Mouse (Mus musculus): ENCODE data around the gene Padi6. TPM values are rescaled to one million over a fixed set of nuclear protein-coding genes. Genes with fewer than 3 reads are reported as not detected.

Padi6 gene
- polyA plus RNA-seq, 1 experiment from 2014 or later, result not detected

GRCm38 (mm10) chr4:140741401-140741800 lies 1.0 kb downstream of the Padi6 start:
- no peaks in the 10 kb centered on the region for H3K27me3 ChIP-seq (replicated peaks; ENCODE audit: control insufficient read depth, insufficient read depth, low read length)
- no peak overlapping the region for H3K4me3 ChIP-seq (ENCODE audit: low read depth, low read length)
- H3K36me3 ChIP-seq (ENCODE audit: control insufficient read depth, insufficient read depth, low read length), result no peaks in the 10 kb centered on the region
- H3K9me3 ChIP-seq (replicated peaks; ENCODE audit: control insufficient read depth, low read length), result no peaks in the 10 kb centered on the region
- WGBS, result 83% methylated on average over 6 of the region's 6 CpGs
- H3K4me2 ChIP-seq (ENCODE audit: low read length), result no peak overlapping the region
- no peaks in the 10 kb centered on the region for H3K4me1 ChIP-seq (ENCODE audit: control insufficient read depth, insufficient read depth, low read length)
- no peak for DNase-seq (ENCODE audit: low spot score)
- H3K27ac ChIP-seq (ENCODE audit: low read depth, low read length), result no peak overlapping the region
- no peak overlapping the region for H3K9ac ChIP-seq (ENCODE audit: low read length)
- no peak for ATAC-seq

DNA sequence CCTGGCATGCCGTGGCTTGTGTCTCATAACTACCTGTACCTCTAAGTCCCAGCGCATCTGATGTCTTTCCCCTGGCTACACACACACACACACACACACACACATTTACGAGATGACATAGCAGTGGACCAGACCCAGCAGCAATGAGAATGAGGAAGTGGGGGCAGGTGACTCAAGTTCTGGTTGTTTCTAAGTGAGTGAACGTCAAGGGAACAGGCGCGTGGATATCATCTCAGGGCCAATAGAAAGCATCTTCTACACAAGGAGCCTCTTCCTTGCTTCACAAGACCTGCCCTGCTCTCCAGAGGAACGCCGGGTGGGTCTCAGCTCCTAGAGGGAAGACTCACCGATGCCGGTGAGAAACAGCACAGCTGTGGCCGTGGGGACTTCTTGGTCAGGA lies 1.8 kb downstream of the Padi6 start:
- Histone ChIP-seq H3K27ac (ENCODE audit: low read depth, low read length) (no peak overlapping the region), H3K4me2 (ENCODE audit: low read length) (no peak overlapping the region)

DNA sequence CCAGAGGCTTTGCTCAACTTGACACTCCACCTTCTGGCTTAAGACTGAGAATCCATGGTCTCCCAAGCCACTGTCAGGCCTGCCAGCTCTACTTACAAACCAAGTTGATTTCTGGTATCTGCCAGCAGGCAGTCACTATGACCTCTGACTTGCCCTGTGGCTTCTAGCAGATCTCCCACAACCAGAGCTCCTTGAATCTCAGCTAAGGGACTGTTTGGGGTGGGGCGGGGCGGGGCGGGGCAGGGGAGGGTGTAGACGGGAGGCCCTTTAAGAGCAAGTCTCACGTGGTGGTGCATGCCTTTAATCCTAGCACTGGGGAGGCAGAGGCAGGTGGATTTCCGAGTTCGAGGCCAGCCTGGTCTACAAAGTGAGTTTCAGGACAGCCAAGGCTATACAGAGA lies 9.6 kb downstream of the Padi6 start:
- Histone ChIP-seq H3K9ac (ENCODE audit: low read length) (no peak overlapping the region), H3K36me3 (ENCODE audit: control insufficient read depth, insufficient read depth, low read length) (no peaks in the 10 kb centered on the region), H3K4me1 (ENCODE audit: control insufficient read depth, insufficient read depth, low read length) (no peaks in the 10 kb centered on the region), H3K9me3 (replicated peaks; ENCODE audit: control insufficient read depth, low read length) (no peaks in the 10 kb centered on the region), H3K27me3 (replicated peaks; ENCODE audit: control insufficient read depth, insufficient read depth, low read length) (no peaks in the 10 kb centered on the region), H3K4me2 (ENCODE audit: low read length) (no peak overlapping the region), H3K4me3 (ENCODE audit: low read depth, low read length) (no peak overlapping the region), H3K27ac (ENCODE audit: low read depth, low read length) (no peak overlapping the region)
- DNase-seq (ENCODE audit: low spot score) (no peak), ATAC-seq (no peak)
- 76% methylated on average over 7 of the region's 7 CpGs for WGBS

More for the DNA sequence above, 1.8 kb downstream of the Padi6 start:
- DNase-seq (ENCODE audit: low spot score) (no peak), ATAC-seq (no peak)
- Histone ChIP-seq H3K9ac (ENCODE audit: low read length) (no peak overlapping the region), H3K4me1 (ENCODE audit: control insufficient read depth, insufficient read depth, low read length) (no peaks in the 10 kb centered on the region), H3K9me3 (replicated peaks; ENCODE audit: control insufficient read depth, low read length) (no peaks in the 10 kb centered on the region), H3K27me3 (replicated peaks; ENCODE audit: control insufficient read depth, insufficient read depth, low read length) (no peaks in the 10 kb centered on the region), H3K36me3 (ENCODE audit: control insufficient read depth, insufficient read depth, low read length) (no peaks in the 10 kb centered on the region), H3K4me3 (ENCODE audit: low read depth, low read length) (no peak overlapping the region)
- WGBS, result 92% methylated on average over 11 of the region's 11 CpGs

- Histone ChIP-seq H3K9me3 (replicated peaks; ENCODE audit: control insufficient read depth, low read length) (no peaks in the 10 kb centered on the region), H3K4me1 (ENCODE audit: control insufficient read depth, insufficient read depth, low read length) (no peaks in the 10 kb centered on the region), H3K27me3 (replicated peaks; ENCODE audit: control insufficient read depth, insufficient read depth, low read length) (no peaks in the 10 kb centered on the region), H3K36me3 (ENCODE audit: control insufficient read depth, insufficient read depth, low read length) (0 out of 2 replicates have a peak, but pooled peaks cover 3% of the 10 kb centered on the region), H3K27ac (ENCODE audit: low read depth, low read length) (no peak overlapping the region), H3K4me3 (ENCODE audit: low read depth, low read length) (no peak overlapping the region), H3K9ac (ENCODE audit: low read length) (no peak overlapping the region), H3K4me2 (ENCODE audit: low read length) (no peak overlapping the region)
- ATAC-seq, result no peak
- WGBS, result 76% methylated on average over 4 of the region's 4 CpGs
- DNase-seq (ENCODE audit: low spot score), result no peak
Measured at GRCm38 (mm10) chr4:140731654-140732053, 10.8 kb downstream of the Padi6 start.

GRCm38 (mm10) chr4:140726907-140727306 lies 15.5 kb downstream of the Padi6 start:
- WGBS, result 86% methylated on average over 12 of the region's 12 CpGs
- DNase-seq (ENCODE audit: low spot score) (no peak), ATAC-seq (no peak)
- no peak overlapping the region for H3K4me3 ChIP-seq (ENCODE audit: low read depth, low read length)
- peaks cover 27% of the 10 kb centered on the region for H3K36me3 ChIP-seq (ENCODE audit: control insufficient read depth, insufficient read depth, low read length)
- H3K4me1 ChIP-seq (ENCODE audit: control insufficient read depth, insufficient read depth, low read length), result no peaks in the 10 kb centered on the region
- H3K9ac ChIP-seq (ENCODE audit: low read length), result no peak overlapping the region
- no peak overlapping the region for H3K27ac ChIP-seq (ENCODE audit: low read depth, low read length)
- no peak overlapping the region for H3K4me2 ChIP-seq (ENCODE audit: low read length)
- H3K9me3 ChIP-seq (replicated peaks; ENCODE audit: control insufficient read depth, low read length), result no peaks in the 10 kb centered on the region
- H3K27me3 ChIP-seq (replicated peaks; ENCODE audit: control insufficient read depth, insufficient read depth, low read length), result no peaks in the 10 kb centered on the region

DNA sequence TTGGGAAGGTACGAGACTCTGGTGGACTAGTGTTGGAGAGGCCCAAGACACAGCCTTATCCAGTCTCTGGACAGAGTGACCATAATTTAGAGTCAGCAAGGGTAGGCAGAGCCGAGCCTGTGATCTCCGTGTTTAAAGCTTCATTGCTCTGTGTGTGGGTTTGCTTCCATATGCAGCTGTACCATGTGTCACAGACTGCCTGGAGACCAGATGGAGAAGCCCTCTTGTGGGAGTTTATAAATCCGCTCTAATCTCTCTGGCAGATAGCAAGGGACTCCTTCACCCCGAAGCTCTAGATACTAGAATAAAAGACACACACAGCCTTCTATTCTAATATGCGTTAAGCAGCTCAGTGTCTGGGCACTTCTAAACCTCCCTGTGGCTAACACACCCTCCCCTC lies 17.7 kb downstream of the Padi6 start:
- no peaks in the 10 kb centered on the region for H3K27me3 ChIP-seq (replicated peaks; ENCODE audit: control insufficient read depth, insufficient read depth, low read length)
- peak; percentile 55 for DNase-seq (ENCODE audit: low spot score)
- ATAC-seq, result peak; percentile 30; the same call in 1 of the 2 replicates
- H3K4me1 ChIP-seq (ENCODE audit: control insufficient read depth, insufficient read depth, low read length), result no peaks in the 10 kb centered on the region
- no peak overlapping the region for H3K9ac ChIP-seq (ENCODE audit: low read length)
- H3K27ac ChIP-seq (ENCODE audit: low read depth, low read length), result peak overlapping the region; percentile 61; the same call in 1 of the 2 replicates
- H3K4me3 ChIP-seq (ENCODE audit: low read depth, low read length), result no peak overlapping the region
- H3K9me3 ChIP-seq (replicated peaks; ENCODE audit: control insufficient read depth, low read length), result no peaks in the 10 kb centered on the region
- 64% methylated on average over 6 of the region's 6 CpGs for WGBS
- H3K36me3 ChIP-seq (ENCODE audit: control insufficient read depth, insufficient read depth, low read length), result peaks cover 49% of the 10 kb centered on the region
- no peak overlapping the region for H3K4me2 ChIP-seq (ENCODE audit: low read length)

DNA sequence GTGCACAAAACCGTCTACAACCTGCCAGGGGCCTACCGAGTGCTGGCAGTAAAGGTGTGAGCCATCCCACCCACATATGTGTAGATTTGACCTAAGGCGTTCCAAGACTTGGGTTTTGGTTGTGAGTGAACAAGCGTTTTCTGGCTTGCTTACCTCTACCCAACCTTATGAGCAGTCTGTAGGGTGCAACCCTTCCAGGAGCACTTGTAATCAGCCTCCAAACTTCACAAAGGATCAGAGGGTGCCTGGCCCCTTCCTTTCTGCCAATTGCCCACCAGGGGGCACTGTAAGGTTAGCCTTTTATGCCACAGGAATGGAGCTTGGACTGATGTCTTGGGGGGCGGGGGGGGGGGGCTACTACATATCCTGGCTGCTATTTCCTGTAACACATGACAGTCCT lies 18.6 kb downstream of the Padi6 start:
- Histone ChIP-seq H3K9me3 (replicated peaks; ENCODE audit: control insufficient read depth, low read length) (no peaks in the 10 kb centered on the region), H3K27ac (ENCODE audit: low read depth, low read length) (no peak overlapping the region; the same call in 1 of the 2 replicates), H3K36me3 (ENCODE audit: control insufficient read depth, insufficient read depth, low read length) (peaks cover 58% of the 10 kb centered on the region), H3K9ac (ENCODE audit: low read length) (no peak overlapping the region), H3K27me3 (replicated peaks; ENCODE audit: control insufficient read depth, insufficient read depth, low read length) (no peaks in the 10 kb centered on the region), H3K4me3 (ENCODE audit: low read depth, low read length) (no peak overlapping the region), H3K4me1 (ENCODE audit: control insufficient read depth, insufficient read depth, low read length) (no peaks in the 10 kb centered on the region), H3K4me2 (ENCODE audit: low read length) (no peak overlapping the region)
- DNase-seq (ENCODE audit: low spot score) (peak; percentile 62), ATAC-seq (no peak)
- WGBS, result 47% methylated on average over 5 of the region's 5 CpGs

DNA sequence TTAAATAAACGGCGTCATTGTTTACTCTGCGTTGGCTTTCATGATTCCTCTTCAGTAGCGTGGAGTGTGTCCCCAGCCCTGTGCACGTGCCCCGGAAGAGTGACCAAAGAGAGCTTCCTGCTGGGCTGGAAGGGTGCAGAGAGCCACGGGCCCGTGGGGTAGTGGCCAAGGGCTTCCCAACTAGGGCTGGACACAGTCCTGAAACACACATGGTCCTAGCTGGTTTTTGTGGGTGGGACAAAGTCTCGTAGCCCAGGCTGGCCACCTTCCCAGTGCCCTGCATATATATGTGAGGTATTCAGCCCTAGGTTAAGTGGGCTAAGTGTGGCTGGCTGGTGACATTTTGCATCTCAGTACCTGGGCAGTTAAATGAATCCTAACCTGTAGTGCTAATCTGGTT lies 19.3 kb downstream of the Padi6 start:
- Histone ChIP-seq H3K9me3 (replicated peaks; ENCODE audit: control insufficient read depth, low read length) (no peaks in the 10 kb centered on the region), H3K4me2 (ENCODE audit: low read length) (no peak overlapping the region), H3K9ac (ENCODE audit: low read length) (no peak overlapping the region), H3K4me3 (ENCODE audit: low read depth, low read length) (no peak overlapping the region), H3K4me1 (ENCODE audit: control insufficient read depth, insufficient read depth, low read length) (no peaks in the 10 kb centered on the region), H3K27ac (ENCODE audit: low read depth, low read length) (no peak overlapping the region), H3K27me3 (replicated peaks; ENCODE audit: control insufficient read depth, insufficient read depth, low read length) (no peaks in the 10 kb centered on the region), H3K36me3 (ENCODE audit: control insufficient read depth, insufficient read depth, low read length) (peaks cover 64% of the 10 kb centered on the region)
- WGBS, result 83% methylated on average over 9 of the region's 9 CpGs
- ATAC-seq (no peak), DNase-seq (ENCODE audit: low spot score) (no peak)

- H3K4me3 ChIP-seq (ENCODE audit: low read depth, low read length), result no peak overlapping the region
- no peaks in the 10 kb centered on the region for H3K27me3 ChIP-seq (replicated peaks; ENCODE audit: control insufficient read depth, insufficient read depth, low read length)
- peaks cover 69% of the 10 kb centered on the region for H3K36me3 ChIP-seq (ENCODE audit: control insufficient read depth, insufficient read depth, low read length)
- H3K27ac ChIP-seq (ENCODE audit: low read depth, low read length), result no peak overlapping the region
- no peak for ATAC-seq
- 80% methylated on average over 9 of the region's 9 CpGs for WGBS
- no peaks in the 10 kb centered on the region for H3K4me1 ChIP-seq (ENCODE audit: control insufficient read depth, insufficient read depth, low read length)
- no peak overlapping the region for H3K9ac ChIP-seq (ENCODE audit: low read length)
- no peak overlapping the region for H3K4me2 ChIP-seq (ENCODE audit: low read length)
- DNase-seq (ENCODE audit: low spot score), result no peak
- H3K9me3 ChIP-seq (replicated peaks; ENCODE audit: control insufficient read depth, low read length), result no peaks in the 10 kb centered on the region
Measured at GRCm38 (mm10) chr4:140722710-140723109, 19.7 kb downstream of the Padi6 start.

All from forebrain, embryonic 14.5 days (tissue).